Mouse (Mus musculus) cerebellum, adult 11 months (tissue): ENCODE measurements around the gene Sobp.

Experiments
- DNase-seq: peaks from one replicate; pipeline ENCODE4 v3.0.0; 2022

Sobp gene

DNA sequence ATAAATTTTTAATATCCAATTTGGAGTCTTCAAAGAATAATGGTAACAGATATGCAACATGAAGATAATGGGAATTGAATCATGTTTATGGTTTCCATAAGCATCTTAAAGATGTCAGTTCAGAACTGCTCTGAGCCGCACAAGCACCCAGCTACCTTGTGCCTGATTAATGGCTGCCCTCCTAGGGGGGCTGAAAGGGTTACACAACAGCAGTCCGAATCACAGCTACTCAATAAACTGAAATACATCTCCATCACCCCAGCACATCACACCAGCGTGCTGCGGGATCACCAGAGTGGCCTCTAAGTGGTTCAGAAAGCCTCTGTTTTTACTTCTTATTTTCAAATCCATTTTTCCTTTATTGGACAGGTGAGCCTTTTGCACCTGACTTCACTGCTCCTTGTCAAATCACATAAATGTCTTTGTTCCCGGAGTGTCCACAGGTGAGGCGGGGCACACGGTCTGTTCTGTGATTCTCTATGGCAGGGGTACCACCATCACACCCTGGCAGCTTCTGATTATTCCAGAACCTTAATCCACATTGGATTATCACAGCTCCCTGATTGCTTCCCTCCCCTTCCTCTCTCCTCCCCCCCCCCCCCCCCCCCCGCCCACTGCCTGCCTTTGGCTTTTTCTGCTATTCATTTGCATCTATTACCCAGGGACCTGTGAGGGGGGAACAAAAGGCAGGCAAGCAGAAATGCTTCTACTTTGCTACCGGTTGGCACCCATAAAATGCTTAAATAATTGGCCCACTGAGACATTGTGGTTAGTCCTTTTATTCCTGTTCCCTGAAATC is 90.8 kb downstream of the Sobp start:
- no peak for DNase-seq

- DNase-seq, result no peak
Observed at GRCm38 (mm10) chr10:43081316-43081715, 93.0 kb downstream of the Sobp start.

DNA sequence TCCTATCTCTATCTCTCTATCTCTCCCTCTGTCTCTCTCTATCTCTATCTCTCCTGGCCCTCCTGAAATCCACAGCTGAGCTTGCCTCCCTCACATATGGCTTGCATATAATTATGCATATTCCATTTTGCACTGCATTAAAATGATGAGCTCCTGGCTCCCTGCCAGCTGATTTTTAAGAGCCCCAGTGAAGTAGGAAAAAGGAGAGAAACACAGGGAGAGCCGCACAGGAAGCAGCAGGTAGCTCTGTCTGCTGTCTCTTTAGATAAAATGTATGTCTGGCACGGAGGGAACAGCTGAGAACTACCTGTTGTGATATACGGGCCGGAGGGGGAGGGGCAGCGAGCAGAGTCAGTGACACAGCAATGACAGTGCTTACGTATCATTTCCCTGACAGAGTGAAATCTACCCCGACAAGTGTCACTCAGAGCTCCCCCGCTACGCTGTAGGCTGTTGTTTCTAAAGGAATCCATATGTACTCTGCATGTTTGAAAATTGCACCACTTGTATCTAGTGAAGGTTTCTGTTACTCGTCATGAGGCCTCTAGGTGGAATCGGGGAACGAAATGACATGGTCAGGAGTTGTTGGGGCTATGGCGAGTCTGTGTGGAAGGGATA is 98.7 kb downstream of the Sobp start:
- no peak for DNase-seq

- DNase-seq, result no peak
Observed at GRCm38 (mm10) chr10:43073281-43073680, 101.0 kb downstream of the Sobp start.

GRCm38 (mm10) chr10:43070893-43071292 is 103.4 kb downstream of the Sobp start:
- no peak for DNase-seq

- peak; percentile 20 for DNase-seq
Observed at GRCm38 (mm10) chr10:43065331-43065730, 109.0 kb downstream of the Sobp start.

- DNase-seq, result no peak
Observed at GRCm38 (mm10) chr10:43061519-43062105, 112.7 kb downstream of the Sobp start.

DNA sequence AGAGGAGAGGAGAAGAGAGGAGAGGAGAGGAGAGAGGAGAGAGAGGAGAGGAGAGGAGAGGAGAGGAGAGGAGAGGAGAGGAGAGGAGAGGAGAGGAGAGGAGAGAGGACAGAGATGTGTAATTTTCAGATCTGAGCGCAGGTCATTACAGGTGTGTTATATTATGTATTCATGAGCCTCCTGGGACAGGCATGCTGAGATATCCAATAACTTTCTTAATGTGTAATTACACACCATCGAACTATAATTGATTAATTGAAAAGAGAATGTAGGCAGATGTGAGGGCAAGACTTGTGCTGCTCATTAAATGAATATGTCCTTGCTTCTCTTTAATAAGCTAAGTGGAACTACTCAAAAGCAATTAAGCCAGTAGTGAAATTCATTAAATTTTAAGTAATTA is 118.9 kb downstream of the Sobp start:
- DNase-seq, result no peak

GRCm38 (mm10) chr10:43054776-43055175 is 119.6 kb downstream of the Sobp start:
- DNase-seq, result no peak

GRCm38 (mm10) chr10:43053861-43054560 is 120.3 kb downstream of the Sobp start:
- DNase-seq, result no peak

- peak; percentile 32 for DNase-seq
Observed at GRCm38 (mm10) chr10:43052462-43052861, 121.9 kb downstream of the Sobp start.

DNA sequence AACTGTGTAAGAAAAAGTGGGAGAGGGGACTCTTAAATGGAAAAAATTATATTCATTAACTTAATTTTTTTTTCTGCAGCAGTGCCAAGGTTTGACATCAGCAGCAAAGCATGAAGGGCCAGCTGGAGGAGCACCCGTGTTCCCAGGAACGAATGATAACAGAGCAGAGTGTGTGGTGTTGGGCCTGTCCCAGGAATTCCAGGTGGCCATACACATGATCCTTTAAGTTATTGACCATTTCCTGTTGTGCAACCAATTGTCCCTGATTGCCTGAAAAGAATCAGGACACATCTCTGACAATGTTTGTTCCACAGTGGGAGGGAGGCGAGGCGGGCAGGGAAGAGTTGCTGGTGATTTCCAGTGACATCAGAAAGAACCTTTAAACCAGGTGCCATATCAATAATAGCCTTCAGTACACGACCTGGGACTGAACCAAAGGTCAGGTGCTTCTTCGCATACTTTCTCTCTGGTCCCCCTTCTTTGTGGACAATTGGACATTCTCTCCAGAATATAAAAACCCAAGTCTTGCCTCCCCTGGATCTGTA is 126.5 kb downstream of the Sobp start:
- DNase-seq, result no peak

DNA sequence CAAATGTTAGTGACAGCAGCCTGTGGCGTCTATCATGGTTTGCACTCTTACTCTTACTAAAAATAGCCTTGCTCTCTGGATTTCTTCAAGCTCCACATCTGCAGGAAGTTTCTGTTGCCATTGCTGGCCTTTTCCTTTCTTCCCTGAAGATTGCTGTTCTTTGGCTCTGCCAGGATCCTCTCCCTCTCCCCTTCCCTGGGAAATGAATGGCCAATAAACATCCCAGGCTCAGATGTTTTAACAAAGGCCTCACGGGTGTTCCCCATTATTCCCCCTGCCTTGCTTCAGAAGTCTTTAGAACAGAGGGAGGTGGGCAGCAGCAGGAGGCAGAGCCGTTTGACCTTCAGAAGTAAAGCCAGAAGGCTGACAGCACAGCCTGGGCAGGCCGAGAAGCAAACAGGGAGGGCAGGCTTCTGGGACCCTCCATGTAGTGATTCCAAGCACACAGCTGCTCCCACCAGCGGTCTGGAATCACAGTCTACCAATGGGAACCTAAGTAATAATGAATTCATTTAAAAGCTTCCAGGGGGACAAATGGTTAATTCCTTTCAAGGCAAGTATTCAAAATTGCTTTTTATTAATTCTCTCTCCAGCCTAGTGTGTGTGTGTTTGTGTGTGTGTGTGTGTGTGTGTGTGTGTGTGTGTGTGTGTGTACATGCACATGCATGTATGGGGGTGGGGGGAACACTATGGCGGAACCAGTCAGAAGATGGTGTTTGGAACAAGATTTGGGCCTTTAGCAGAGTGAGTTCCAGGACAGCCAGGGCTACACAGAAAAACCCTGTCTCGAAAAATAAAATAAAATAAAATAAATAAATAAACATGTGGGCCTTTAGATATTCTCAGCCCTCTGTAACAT is 130.8 kb downstream of the Sobp start:
- DNase-seq, result no peak

DNA sequence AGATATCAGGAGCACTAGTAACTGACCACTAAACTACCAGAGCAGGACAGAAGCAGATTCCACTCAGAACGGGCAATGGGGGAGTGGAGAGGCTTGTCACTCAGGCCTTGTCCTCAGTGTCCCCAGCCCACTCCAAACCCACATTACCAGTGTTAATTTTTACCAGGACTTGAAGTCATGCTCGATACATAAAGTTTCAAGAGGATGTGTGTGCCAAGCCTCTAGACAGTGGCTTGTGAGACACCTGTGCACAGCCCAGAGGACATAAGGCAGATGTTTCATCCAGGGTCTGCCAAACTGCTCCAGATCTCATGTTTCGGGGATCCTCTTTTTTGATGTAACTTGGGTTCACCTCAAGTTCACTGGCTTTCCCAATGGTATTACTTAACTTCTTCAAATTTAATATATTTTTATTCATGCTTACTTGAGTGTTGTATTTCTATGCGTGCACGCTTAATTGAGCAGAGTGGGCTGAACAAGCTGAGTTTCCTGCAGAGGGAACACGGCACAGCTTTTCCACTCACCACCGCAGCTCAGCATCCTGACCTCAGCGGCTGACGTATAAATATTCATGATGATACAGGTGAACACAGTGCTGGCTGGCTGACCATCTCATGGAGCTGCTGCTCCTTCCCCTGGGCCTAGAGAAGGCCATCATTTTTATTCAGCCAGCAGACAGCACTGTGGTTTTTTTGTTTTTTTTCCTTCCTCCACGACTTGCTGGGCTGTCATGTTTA is 131.6 kb downstream of the Sobp start:
- DNase-seq, result no peak

DNA sequence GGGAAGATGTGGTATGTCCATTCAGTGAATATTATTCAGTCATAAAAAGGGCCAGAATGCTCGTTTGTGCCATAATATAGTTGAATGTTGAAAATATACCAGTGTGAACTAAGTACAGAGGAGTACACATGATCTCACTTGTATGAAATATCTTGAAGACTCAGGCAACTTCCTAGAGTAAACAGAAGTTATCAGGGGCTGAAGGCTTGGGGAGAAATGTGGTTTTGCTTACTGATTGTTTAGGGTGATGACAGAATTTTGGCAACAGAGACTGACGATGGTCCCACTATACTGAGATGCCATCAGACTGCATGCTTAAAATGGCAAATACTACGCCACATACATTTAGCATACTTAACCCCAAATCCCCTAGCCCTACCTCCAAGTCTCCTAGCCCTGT is 132.5 kb downstream of the Sobp start:
- no peak for DNase-seq

DNA sequence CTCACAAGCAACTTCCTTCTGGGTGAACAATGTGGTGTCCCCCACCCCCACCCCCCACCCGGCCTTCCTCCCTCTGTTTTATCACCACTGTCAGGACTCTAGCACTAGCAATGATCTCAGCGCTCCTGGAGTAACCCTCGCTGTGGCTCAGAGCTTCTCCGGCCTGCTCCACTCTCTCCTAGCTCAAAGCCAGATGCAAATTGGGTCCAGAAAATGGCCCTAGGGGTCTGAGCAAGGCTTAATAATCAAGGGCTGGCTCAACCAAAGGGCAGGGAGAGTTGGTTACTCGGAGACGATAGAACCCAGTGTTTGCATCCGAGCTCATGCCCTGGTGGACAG is 136.9 kb downstream of the Sobp start:
- DNase-seq, result no peak

- DNase-seq, result no peak
Observed at GRCm38 (mm10) chr10:43036646-43037454, 137.5 kb downstream of the Sobp start.

GRCm38 (mm10) chr10:43035579-43035978 is 138.8 kb downstream of the Sobp start:
- DNase-seq, result peak; percentile 21

GRCm38 (mm10) chr10:43034811-43035210 is 139.5 kb downstream of the Sobp start:
- DNase-seq, result no peak

GRCm38 (mm10) chr10:43033481-43034248 is 140.7 kb downstream of the Sobp start:
- no peak for DNase-seq
